In genomic region chr9:119646942-119647547, GRCm38 (mm10) we compare ENCODE assay signal across 8 mouse cellular contexts.
DNase-seq lines count a peak whose midpoint lies in the region; ATAC-seq and TF ChIP-seq lines count a peak whose summit lies in the region.
"Had no signal": no experiment of that assay in that cellular context is flagged by ENCODE, and none has a peak within 500 bp of the region (broad histone marks: within the 10 kb centered on the region; RNA-seq: fewer than 3 reads in every experiment).

No protein-coding gene starts in this region.

- no peak for ATAC-seq in midbrain, embryonic 11.5 days (ENCODE audit: low FRiP score)
- no peak for ATAC-seq in midbrain, embryonic 13.5 days
- ATAC-seq in activated CD4-positive, CD25-positive, alpha-beta regulatory T cell, adult 4 months, result peak; percentile 66

- DNase-seq in midbrain, embryonic 11.5 days (ENCODE audit: low spot score, missing footprints), result peak; percentile 96
- peak; percentile 50 to 74 for DNase-seq in cerebellum, postnatal 4 days (ENCODE audit: low spot score in 2 of 2)
- peak; percentile 56 to 70 for DNase-seq in kidney, postnatal 25 days
- DNase-seq in lung, adult 2 months, result peak; percentile 57
- DNase-seq in skeletal muscle tissue, adult 2 months (ENCODE audit: low read depth, low spot score), result peak; percentile 3

- no peak for TF ChIP-seq POLR2A in lung, adult 2 months (IDR thresholded peaks at IDR 0.05; ENCODE audit: borderline replicate concordance, extremely low read depth, low read depth, low read length)

- 59% methylated on average over 8 of the region's 8 CpGs for WGBS in midbrain, embryonic 11.5 days
- WGBS in midbrain, embryonic 13.5 days, result 58% methylated on average over 8 of the region's 8 CpGs
- 56% methylated on average over 8 of the region's 8 CpGs for WGBS in lung, adult 2 months

- no peak overlapping the region for H3K4me2 ChIP-seq in midbrain, embryonic 11.5 days
- no peak overlapping the region for H3K4me2 ChIP-seq in midbrain, embryonic 13.5 days (replicated peaks)
- H3K4me2 ChIP-seq: hindbrain, embryonic 15.5 days had no signal

- H3K27me3 ChIP-seq in midbrain, embryonic 11.5 days (ENCODE audit: control insufficient read depth, insufficient read depth, low read length), result no peaks in the 10 kb centered on the region
- H3K27me3 ChIP-seq in midbrain, embryonic 13.5 days, result peaks cover 4% of the 10 kb centered on the region; the same call in 1 of the 2 replicates
- H3K27me3 ChIP-seq: hindbrain, embryonic 15.5 days had no signal

- no peaks in the 10 kb centered on the region for H3K36me3 ChIP-seq in midbrain, embryonic 11.5 days (ENCODE audit: control insufficient read depth, insufficient read depth, low read length)
- no peaks in the 10 kb centered on the region for H3K36me3 ChIP-seq in midbrain, embryonic 13.5 days
- H3K36me3 ChIP-seq: hindbrain, embryonic 15.5 days had no signal

- H3K4me1 ChIP-seq in midbrain, embryonic 11.5 days (ENCODE audit: control insufficient read depth, insufficient read depth, low read length), result no peaks in the 10 kb centered on the region
- H3K4me1 ChIP-seq in midbrain, embryonic 13.5 days (replicated peaks), result no peaks in the 10 kb centered on the region
- no peaks in the 10 kb centered on the region for H3K4me1 ChIP-seq in lung, adult 2 months (ENCODE audit: control insufficient read depth, insufficient read depth, low read length)
- H3K4me1 ChIP-seq: hindbrain, embryonic 15.5 days had no signal

- H3K9ac ChIP-seq in midbrain, embryonic 11.5 days (ENCODE audit: low read length), result no peak overlapping the region
- no peak overlapping the region for H3K9ac ChIP-seq in midbrain, embryonic 13.5 days (replicated peaks)
- H3K9ac ChIP-seq: hindbrain, embryonic 15.5 days had no signal

- no peak overlapping the region for H3K4me3 ChIP-seq in midbrain, embryonic 11.5 days (ENCODE audit: low read depth, low read length)
- no peak overlapping the region for H3K4me3 ChIP-seq in midbrain, embryonic 13.5 days (replicated peaks)
- no peak overlapping the region for H3K4me3 ChIP-seq in lung, adult 2 months (replicated peaks; ENCODE audit: extremely low read depth, low read depth, low read length)
- H3K4me3 ChIP-seq: hindbrain, embryonic 15.5 days had no signal

- peak; percentile 49 for TF ChIP-seq CTCF in lung, adult 2 months (IDR thresholded peaks at IDR 0.05; ENCODE audit: insufficient read depth, low read length)

- H3K27ac ChIP-seq in midbrain, embryonic 11.5 days (ENCODE audit: low read depth, low read length), result no peak overlapping the region
- no peak overlapping the region for H3K27ac ChIP-seq in midbrain, embryonic 13.5 days
- H3K27ac ChIP-seq: hindbrain, embryonic 15.5 days had no signal

- H3K9me3 ChIP-seq in midbrain, embryonic 11.5 days (ENCODE audit: control insufficient read depth, low read length), result no peaks in the 10 kb centered on the region
- no peaks in the 10 kb centered on the region for H3K9me3 ChIP-seq in midbrain, embryonic 13.5 days
- H3K9me3 ChIP-seq: hindbrain, embryonic 15.5 days had no signal

Comparison
In these comparisons a context has a peak if more than half of its experiments do, and no peak if none do; other contexts are left out.
1. DNase-seq: peak in every context shown above with its lines; median percentile 96 in midbrain, embryonic 11.5 days; 63 in kidney, postnatal 25 days; 62 in cerebellum, postnatal 4 days; 57 in lung, adult 2 months; 3 in skeletal muscle tissue, adult 2 months.